Mouse (Mus musculus): ENCODE data around the gene Exosc10. TPM values are rescaled to one million over a fixed set of nuclear protein-coding genes. Genes with fewer than 3 reads are reported as not detected.

Gene Exosc10
- polyA plus RNA-seq, 1 experiment from 2014 or later, result 69.3 TPM

DNA sequence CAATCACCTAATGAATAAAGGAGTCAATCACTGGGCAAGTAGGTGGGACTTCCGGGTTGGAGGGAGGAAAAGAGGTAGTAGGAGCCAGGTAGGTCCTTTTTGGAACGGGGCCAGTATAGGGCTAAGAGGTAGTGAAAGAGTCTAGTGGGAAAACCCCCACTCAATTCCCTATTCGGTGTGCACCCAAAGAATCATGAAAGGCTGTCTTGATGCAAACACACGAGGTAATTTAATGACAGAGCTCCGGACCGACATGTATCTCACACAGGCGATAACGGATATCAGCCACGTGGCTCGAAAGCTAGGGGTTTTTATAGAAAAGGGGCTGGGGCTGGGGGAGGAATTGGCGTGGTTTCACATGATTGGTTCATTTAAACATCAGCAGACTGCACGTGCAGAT, 40.6 kb downstream of the Exosc10 start:
- H3K4me1 ChIP-seq (ENCODE audit: control insufficient read depth, insufficient read depth, low read length), result no peaks in the 10 kb centered on the region
- H3K9me3 ChIP-seq (replicated peaks; ENCODE audit: control insufficient read depth, low read length), result no peaks in the 10 kb centered on the region
- no peak overlapping the region for H3K9ac ChIP-seq (ENCODE audit: low read length)
- H3K4me2 ChIP-seq (ENCODE audit: low read depth, low read length), result no peak overlapping the region
- H3K27me3 ChIP-seq (ENCODE audit: control insufficient read depth, insufficient read depth, low read length), result no peaks in the 10 kb centered on the region
- peaks cover 40% of the 10 kb centered on the region for H3K36me3 ChIP-seq (ENCODE audit: control insufficient read depth, insufficient read depth)
- ATAC-seq (replicated peaks; ENCODE audit: extremely low read depth, insufficient read depth, low FRiP score), result no peak
- WGBS, result 91% methylated on average over 12 of the region's 12 CpGs
- H3K4me3 ChIP-seq (ENCODE audit: low read length), result no peak overlapping the region
- H3K27ac ChIP-seq (ENCODE audit: low read length), result no peak overlapping the region

DNA sequence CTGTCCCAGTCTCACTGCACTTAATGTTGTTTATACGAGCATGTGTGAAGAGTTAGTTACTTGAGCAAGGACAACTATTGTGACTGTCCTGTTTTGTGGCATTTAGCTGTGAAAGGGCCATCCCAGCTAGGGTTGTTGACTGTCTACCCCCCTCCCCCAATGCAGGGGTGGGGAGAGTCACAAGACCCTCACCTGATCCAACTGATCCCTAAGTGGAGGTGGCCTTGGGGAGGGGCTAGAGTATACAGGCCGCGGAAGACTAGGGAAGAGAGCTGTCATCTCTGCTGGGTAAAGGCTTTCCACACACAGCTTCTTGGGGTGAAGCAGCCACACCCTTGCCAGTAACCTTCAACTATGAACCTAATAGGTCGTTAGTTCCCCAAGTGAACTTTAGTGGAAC, 42.1 kb downstream of the Exosc10 start:
- no peak for ATAC-seq (replicated peaks; ENCODE audit: extremely low read depth, insufficient read depth, low FRiP score)
- Histone ChIP-seq H3K4me1 (ENCODE audit: control insufficient read depth, insufficient read depth, low read length) (no peaks in the 10 kb centered on the region), H3K9ac (ENCODE audit: low read length) (no peak overlapping the region), H3K4me2 (ENCODE audit: low read depth, low read length) (no peak overlapping the region), H3K27me3 (ENCODE audit: control insufficient read depth, insufficient read depth, low read length) (no peaks in the 10 kb centered on the region), H3K27ac (ENCODE audit: low read length) (no peak overlapping the region), H3K36me3 (ENCODE audit: control insufficient read depth, insufficient read depth) (peaks cover 25% of the 10 kb centered on the region), H3K4me3 (ENCODE audit: low read length) (no peak overlapping the region), H3K9me3 (replicated peaks; ENCODE audit: control insufficient read depth, low read length) (no peaks in the 10 kb centered on the region)
- 90% methylated on average over 4 of the region's 4 CpGs for WGBS

- H3K4me2 ChIP-seq (ENCODE audit: low read depth, low read length), result no peak overlapping the region
- no peak overlapping the region for H3K27ac ChIP-seq (ENCODE audit: low read length)
- H3K4me3 ChIP-seq (ENCODE audit: low read length), result no peak overlapping the region
- H3K9ac ChIP-seq (ENCODE audit: low read length), result no peak overlapping the region
- ATAC-seq (replicated peaks; ENCODE audit: extremely low read depth, insufficient read depth, low FRiP score), result no peak
- no peaks in the 10 kb centered on the region for H3K4me1 ChIP-seq (ENCODE audit: control insufficient read depth, insufficient read depth, low read length)
- peaks cover 12% of the 10 kb centered on the region for H3K36me3 ChIP-seq (ENCODE audit: control insufficient read depth, insufficient read depth)
- 65% methylated on average over 4 of the region's 4 CpGs for WGBS
- H3K9me3 ChIP-seq (replicated peaks; ENCODE audit: control insufficient read depth, low read length), result no peaks in the 10 kb centered on the region
- no peaks in the 10 kb centered on the region for H3K27me3 ChIP-seq (ENCODE audit: control insufficient read depth, insufficient read depth, low read length)
These were observed 43.6 kb downstream of the Exosc10 start for GRCm38 (mm10) chr4:148601871-148602270.

DNA sequence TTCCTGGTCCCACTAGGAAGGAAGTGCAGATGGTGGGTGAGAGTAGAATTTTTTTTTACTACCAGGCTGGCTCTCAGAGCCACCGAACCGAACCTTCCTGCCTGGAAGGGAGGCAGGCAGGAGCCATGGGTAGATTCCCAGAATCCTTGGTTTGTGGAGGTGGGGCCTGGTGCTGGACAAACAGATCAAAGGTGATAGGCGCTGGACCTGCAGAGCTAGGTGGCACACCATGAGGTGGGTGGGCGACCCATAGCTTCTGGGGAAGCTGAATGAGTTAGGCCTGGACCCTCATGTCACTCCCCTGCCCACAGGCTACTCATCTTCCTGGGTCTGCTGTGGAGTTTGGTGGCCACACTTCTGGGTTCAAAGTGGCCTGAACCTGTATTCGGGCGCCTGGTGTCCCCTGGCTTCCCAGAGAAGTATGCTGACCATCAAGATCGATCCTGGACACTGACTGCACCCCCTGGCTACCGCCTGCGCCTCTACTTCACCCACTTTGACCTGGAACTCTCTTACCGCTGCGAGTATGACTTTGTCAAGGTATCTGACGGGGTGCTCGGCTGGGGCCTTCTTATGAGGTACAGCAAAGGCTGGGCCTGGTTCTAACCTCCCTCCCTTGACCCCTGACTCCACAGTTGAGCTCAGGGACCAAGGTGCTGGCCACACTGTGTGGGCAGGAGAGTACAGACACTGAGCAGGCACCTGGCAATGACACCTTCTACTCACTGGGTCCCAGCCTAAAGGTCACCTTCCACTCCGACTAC, 44.3 kb downstream of the Exosc10 start, which contains the start of gene Masp2:
Gene Masp2, plus strand, starts transcription at position 198 of the 764 bp plus-strand sequence.
- H3K27ac ChIP-seq (ENCODE audit: low read length), result no peak within 1 kb of the TSS

GRCm38 (mm10) chr4:148603376-148604139, 45.3 kb downstream of the Exosc10 start:
- Histone ChIP-seq H3K4me3 (ENCODE audit: low read length) (no peak overlapping the region), H3K4me2 (ENCODE audit: low read depth, low read length) (no peak overlapping the region), H3K9me3 (replicated peaks; ENCODE audit: control insufficient read depth, low read length) (no peaks in the 10 kb centered on the region), H3K4me1 (ENCODE audit: control insufficient read depth, insufficient read depth, low read length) (peaks cover 5% of the 10 kb centered on the region; the same call in 1 of the 2 replicates), H3K36me3 (ENCODE audit: control insufficient read depth, insufficient read depth) (peaks cover 4% of the 10 kb centered on the region; the same call in 1 of the 2 replicates), H3K9ac (ENCODE audit: low read length) (no peak overlapping the region), H3K27ac (ENCODE audit: low read length) (no peak overlapping the region), H3K27me3 (ENCODE audit: control insufficient read depth, insufficient read depth, low read length) (no peaks in the 10 kb centered on the region)
- 66% methylated on average over 10 of the region's 10 CpGs for WGBS
- ATAC-seq (replicated peaks; ENCODE audit: extremely low read depth, insufficient read depth, low FRiP score), result no peak

More for the DNA sequence above, 44.3 kb downstream of the Exosc10 start, which contains the start of gene Masp2:
- no peak within 1 kb of the TSS for H3K4me3 ChIP-seq (ENCODE audit: low read length)
- peaks cover 7% of the 10 kb centered on the region for H3K36me3 ChIP-seq (ENCODE audit: control insufficient read depth, insufficient read depth)
- WGBS, result 83% methylated on average over 14 of the region's 14 CpGs
- no peaks in the 10 kb centered on the region for H3K9me3 ChIP-seq (replicated peaks; ENCODE audit: control insufficient read depth, low read length)
- H3K4me2 ChIP-seq (ENCODE audit: low read depth, low read length), result no peak within 1 kb of the TSS
- no peak within 1 kb of the TSS for H3K9ac ChIP-seq (ENCODE audit: low read length)
- H3K4me1 ChIP-seq (ENCODE audit: control insufficient read depth, insufficient read depth, low read length), result no peaks in the 10 kb centered on the region
- no peak for ATAC-seq (replicated peaks; ENCODE audit: extremely low read depth, insufficient read depth, low FRiP score)
- H3K27me3 ChIP-seq (ENCODE audit: control insufficient read depth, insufficient read depth, low read length), result no peaks in the 10 kb centered on the region

- ATAC-seq (replicated peaks; ENCODE audit: extremely low read depth, insufficient read depth, low FRiP score), result no peak
- Histone ChIP-seq H3K9me3 (replicated peaks; ENCODE audit: control insufficient read depth, low read length) (no peaks in the 10 kb centered on the region), H3K27ac (ENCODE audit: low read length) (no peak overlapping the region), H3K9ac (ENCODE audit: low read length) (no peak overlapping the region), H3K4me1 (ENCODE audit: control insufficient read depth, insufficient read depth, low read length) (peaks cover 7% of the 10 kb centered on the region; the same call in 1 of the 2 replicates), H3K4me2 (ENCODE audit: low read depth, low read length) (no peak overlapping the region), H3K4me3 (ENCODE audit: low read length) (no peak overlapping the region), H3K27me3 (ENCODE audit: control insufficient read depth, insufficient read depth, low read length) (no peaks in the 10 kb centered on the region), H3K36me3 (ENCODE audit: control insufficient read depth, insufficient read depth) (no peaks in the 10 kb centered on the region)
- WGBS, result 74% methylated on average over 7 of the region's 7 CpGs
These were observed 45.9 kb downstream of the Exosc10 start for GRCm38 (mm10) chr4:148604141-148604540.

GRCm38 (mm10) chr4:148604541-148605165, 46.4 kb downstream of the Exosc10 start:
- Histone ChIP-seq H3K9ac (ENCODE audit: low read length) (no peak overlapping the region), H3K4me2 (ENCODE audit: low read depth, low read length) (no peak overlapping the region), H3K36me3 (ENCODE audit: control insufficient read depth, insufficient read depth) (no peaks in the 10 kb centered on the region), H3K27ac (ENCODE audit: low read length) (no peak overlapping the region), H3K27me3 (ENCODE audit: control insufficient read depth, insufficient read depth, low read length) (no peaks in the 10 kb centered on the region), H3K4me1 (ENCODE audit: control insufficient read depth, insufficient read depth, low read length) (peaks cover 7% of the 10 kb centered on the region; the same call in 1 of the 2 replicates), H3K4me3 (ENCODE audit: low read length) (no peak overlapping the region), H3K9me3 (replicated peaks; ENCODE audit: control insufficient read depth, low read length) (no peaks in the 10 kb centered on the region)
- WGBS, result 87% methylated on average over 3 of the region's 3 CpGs
- ATAC-seq (replicated peaks; ENCODE audit: extremely low read depth, insufficient read depth, low FRiP score), result no peak

GRCm38 (mm10) chr4:148607758-148608157, 49.5 kb downstream of the Exosc10 start:
- ATAC-seq (replicated peaks; ENCODE audit: extremely low read depth, insufficient read depth, low FRiP score), result peak; percentile 66; the same call in 1 of the 2 replicates
- H3K4me1 ChIP-seq (ENCODE audit: control insufficient read depth, insufficient read depth, low read length), result peaks cover 12% of the 10 kb centered on the region; the same call in 1 of the 2 replicates
- H3K4me2 ChIP-seq (ENCODE audit: low read depth, low read length), result no peak overlapping the region
- no peak overlapping the region for H3K9ac ChIP-seq (ENCODE audit: low read length)
- 22% methylated on average over 5 of the region's 5 CpGs for WGBS
- peaks cover 3% of the 10 kb centered on the region; the same call in 1 of the 2 replicates for H3K36me3 ChIP-seq (ENCODE audit: control insufficient read depth, insufficient read depth)
- no peak overlapping the region for H3K27ac ChIP-seq (ENCODE audit: low read length)
- no peaks in the 10 kb centered on the region for H3K9me3 ChIP-seq (replicated peaks; ENCODE audit: control insufficient read depth, low read length)
- no peaks in the 10 kb centered on the region for H3K27me3 ChIP-seq (ENCODE audit: control insufficient read depth, insufficient read depth, low read length)
- H3K4me3 ChIP-seq (ENCODE audit: low read length), result no peak overlapping the region

Measured in heart, embryonic 16.5 days (tissue).